Mouse (Mus musculus) heart, postnatal 0 days (tissue): ENCODE data around the gene Plch2. TPM values are rescaled to one million over a fixed set of nuclear protein-coding genes. Genes with fewer than 3 reads are reported as not detected.
A peak's percentile ranks its signal among the peaks of the same experiment; 100 is the strongest.

Experiments used
- ATAC-seq: fragments of 200-750 bp; cut with Nextera tagmentation; 2 replicates; pipeline ENCODE4 v1.8.0; 2017; ENCODE audit warnings: low read depth, moderate number of reproducible peaks, moderate library complexity; ENCODE audit not compliant: insufficient read depth
- DNase-seq: peaks from one replicate; pipeline ENCODE4 v3.0.0-alpha.2; 2016; ENCODE audit warnings: low spot score
- H3K27ac ChIP-seq: fragments of 300-500 bp; sonication (generic); 2 replicates; pipeline ENCODE4 v1.5.1; 2014; ENCODE audit warnings: low read depth, mild to moderate bottlenecking
- H3K27me3 ChIP-seq: fragments of 300-500 bp; sonication (generic); 2 replicates; pipeline ENCODE4 v1.6.1; 2014; ENCODE audit warnings: low read length, mixed read lengths; ENCODE audit not compliant: control insufficient read depth, insufficient read depth
- H3K36me3 ChIP-seq: fragments of 300-500 bp; sonication (generic); replicated peaks from 2 replicates; pipeline ENCODE4 v1.6.1; 2014; ENCODE audit warnings: low read length, mixed read lengths; ENCODE audit not compliant: control insufficient read depth, insufficient read depth
- H3K4me1 ChIP-seq: fragments of 300-500 bp; sonication (generic); 2 replicates; pipeline ENCODE4 v1.6.1; 2014; ENCODE audit warnings: antibody characterized with exemption; ENCODE audit not compliant: control insufficient read depth, insufficient read depth
- H3K4me2 ChIP-seq: fragments of 300-500 bp; sonication (generic); 2 replicates; pipeline ENCODE4 v1.6.1; 2014; ENCODE audit warnings: low read depth, mild to moderate bottlenecking, low read length, moderate library complexity
- H3K4me3 ChIP-seq: fragments of 300-500 bp; sonication (generic); 2 replicates; pipeline ENCODE4 v1.5.1; 2014; ENCODE audit warnings: low read depth, low read length
- H3K9ac ChIP-seq: fragments of 300-500 bp; sonication (generic); replicated peaks from 2 replicates; pipeline ENCODE4 v1.6.1; 2014; ENCODE audit warnings: low read depth, low read length, mixed read lengths
- H3K9me3 ChIP-seq: fragments of 300-500 bp; sonication (generic); replicated peaks from 2 replicates; pipeline ENCODE4 v1.6.1; 2016; ENCODE audit warnings: low read length; ENCODE audit not compliant: control insufficient read depth
- CTCF ChIP-seq: IDR thresholded peaks from 2 replicates; pipeline ENCODE4 v1.5.1; 2016; ENCODE audit warnings: antibody characterized with exemption, control low read depth, low read depth
- EP300 ChIP-seq: IDR thresholded peaks from 2 replicates; pipeline ENCODE4 v1.6.1; 2016; ENCODE audit warnings: antibody characterized with exemption, low read depth
- WGBS: fragments of 180-500 bp; shearing (Covaris S2); extraction: QIAGEN DNeasy Blood & Tissue Kit; methylation state at CpG from one replicate; pipeline ENCODE4 v1.1.7; 2014; 5-methylcytosine and 5-hydroxymethylcytosine counted together
- polyA plus RNA-seq: library from polyadenylated mRNA; unstranded; fragments of >200 nt; fragmentation: Nextera tagmentation; extraction: Ambion mirVana; gene quantifications from 2 replicates; pipeline ENCODE4 v1.2.1, GENCODE M21; 2015
- total RNA-seq: library from RNA; depleted of rRNA; stranded (reverse); fragments of >200 nt; gene quantifications from 2 replicates; pipeline ENCODE4 v1.2.3, GENCODE M21; 2014; ENCODE audit warnings: low replicate concordance

Plch2 gene
- total and polyA plus RNA-seq, 2 experiments from 2014 or later, result 0.05 to 0.15 TPM

- no peak overlapping the region; the same call in 1 of the 2 replicates for H3K9ac ChIP-seq
- ATAC-seq (no peak), DNase-seq (no peak)
- H3K4me1 ChIP-seq, result peaks cover 28% of the 10 kb centered on the region
- H3K4me3 ChIP-seq, result peak overlapping the region; percentile 46
- no peak overlapping the region for H3K27ac ChIP-seq
- H3K9me3 ChIP-seq, result no peaks in the 10 kb centered on the region
- H3K36me3 ChIP-seq, result no peaks in the 10 kb centered on the region
- H3K27me3 ChIP-seq, result peaks cover 65% of the 10 kb centered on the region
- H3K4me2 ChIP-seq, result peak overlapping the region; percentile 72
- TF ChIP-seq CTCF (no peak), EP300 (no peak)
- WGBS, result under 1% methylated on average over 41 of the region's 47 CpGs
These were observed 95.3 kb downstream of the Plch2 start for GRCm38 (mm10) chr4:154961226-154961738.

DNA sequence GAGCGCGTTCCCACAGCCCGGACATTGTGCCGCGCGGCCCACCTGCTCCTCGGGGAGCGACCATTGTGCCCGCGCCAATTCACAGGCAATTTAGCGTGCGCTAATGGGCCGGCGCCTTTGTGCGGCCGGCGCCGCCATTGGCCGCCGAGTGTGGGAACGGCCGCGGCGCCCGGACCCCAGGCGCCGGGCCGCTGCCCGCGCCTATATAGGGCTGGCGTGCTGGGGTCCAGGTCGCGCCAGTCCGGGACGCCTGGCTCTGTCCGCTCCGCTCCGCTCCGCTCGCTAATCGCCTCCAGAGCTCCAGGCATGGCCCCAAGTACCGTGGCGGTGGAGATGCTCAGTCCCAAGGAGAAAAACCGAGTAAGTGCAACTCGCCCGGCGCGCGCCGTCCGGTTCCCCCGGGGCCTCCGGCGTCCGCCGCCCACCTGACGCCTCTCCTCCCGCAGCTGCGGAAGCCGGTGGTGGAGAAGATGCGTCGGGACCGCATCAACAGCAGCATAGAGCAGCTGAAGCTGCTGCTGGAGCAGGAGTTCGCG is 95.8 kb downstream of the Plch2 start, which contains the start of gene Hes5:
Hes5 (plus strand) TSS at position 234 of the 536 bp plus-strand sequence.
- WGBS, result 0% methylated on average over 60 of the region's 65 CpGs
- DNase-seq (no peak), ATAC-seq (no peak)
- TF ChIP-seq CTCF (no peak), EP300 (no peak)
- no peak within 1 kb of the TSS for H3K27ac ChIP-seq
- H3K9me3 ChIP-seq, result no peaks in the 10 kb centered on the region
- H3K36me3 ChIP-seq, result no peaks in the 10 kb centered on the region
- no peak within 1 kb of the TSS; the same call in 1 of the 2 replicates for H3K9ac ChIP-seq
- H3K27me3 ChIP-seq, result peaks cover 71% of the 10 kb centered on the region
- peak within 1 kb of the TSS; percentile 46 for H3K4me3 ChIP-seq
- H3K4me2 ChIP-seq, result peak within 1 kb of the TSS; percentile 72
- peaks cover 23% of the 10 kb centered on the region for H3K4me1 ChIP-seq

DNA sequence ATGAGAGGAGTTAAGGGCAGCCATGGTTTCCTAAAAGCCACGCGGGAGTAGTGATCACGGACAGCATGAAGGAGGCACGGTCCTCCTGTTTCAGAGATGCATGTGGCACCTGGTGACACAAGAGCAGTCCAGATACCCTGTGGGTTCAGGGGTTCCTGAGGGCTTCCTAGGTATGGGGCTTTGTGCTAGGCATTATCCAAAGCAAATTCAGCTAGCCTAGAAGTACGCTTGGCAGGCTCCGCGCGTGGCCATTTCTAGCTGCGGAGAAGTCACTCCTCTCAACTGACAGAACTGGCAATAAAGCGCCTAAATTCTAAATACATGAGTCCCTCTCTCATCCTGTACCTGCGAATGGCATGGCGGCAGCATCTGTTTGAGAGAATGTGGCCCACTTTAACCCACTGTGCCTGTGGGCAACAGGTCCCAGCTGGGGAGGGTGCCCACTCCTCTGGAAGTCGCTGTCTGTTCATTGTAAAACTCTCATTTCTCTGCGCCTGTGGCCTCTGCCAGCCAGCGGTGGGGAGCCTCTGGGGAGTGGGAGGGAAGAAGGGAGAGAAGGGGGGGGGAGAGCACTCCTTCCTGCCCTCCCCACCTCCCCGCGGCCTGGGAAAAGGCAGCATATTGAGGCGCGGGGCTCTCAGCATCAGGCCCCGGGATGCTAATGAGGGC is 96.4 kb downstream of the Plch2 start:
- peaks cover 76% of the 10 kb centered on the region for H3K27me3 ChIP-seq
- peaks cover 17% of the 10 kb centered on the region for H3K4me1 ChIP-seq
- ATAC-seq (no peak), DNase-seq (no peak)
- peak overlapping the region; percentile 72 for H3K4me2 ChIP-seq
- peak overlapping the region; percentile 46 for H3K4me3 ChIP-seq
- H3K9ac ChIP-seq, result no peak overlapping the region
- no peaks in the 10 kb centered on the region for H3K36me3 ChIP-seq
- no peak overlapping the region for H3K27ac ChIP-seq
- WGBS, result 28% methylated on average over 20 of the region's 20 CpGs
- H3K9me3 ChIP-seq, result no peaks in the 10 kb centered on the region
- TF ChIP-seq CTCF, result no peak

- no peak overlapping the region for H3K4me3 ChIP-seq
- H3K9me3 ChIP-seq, result no peaks in the 10 kb centered on the region
- ATAC-seq (no peak), DNase-seq (no peak)
- H3K36me3 ChIP-seq, result no peaks in the 10 kb centered on the region
- H3K4me2 ChIP-seq, result no peak overlapping the region
- WGBS, result 15% methylated on average over 8 of the region's 8 CpGs
- H3K27ac ChIP-seq, result no peak overlapping the region
- H3K4me1 ChIP-seq, result peaks cover 14% of the 10 kb centered on the region
- H3K27me3 ChIP-seq, result peaks cover 91% of the 10 kb centered on the region
- no peak for TF ChIP-seq CTCF
- no peak for TF ChIP-seq EP300
- no peak overlapping the region for H3K9ac ChIP-seq
These were observed 98.0 kb downstream of the Plch2 start for GRCm38 (mm10) chr4:154958621-154959020.

DNA sequence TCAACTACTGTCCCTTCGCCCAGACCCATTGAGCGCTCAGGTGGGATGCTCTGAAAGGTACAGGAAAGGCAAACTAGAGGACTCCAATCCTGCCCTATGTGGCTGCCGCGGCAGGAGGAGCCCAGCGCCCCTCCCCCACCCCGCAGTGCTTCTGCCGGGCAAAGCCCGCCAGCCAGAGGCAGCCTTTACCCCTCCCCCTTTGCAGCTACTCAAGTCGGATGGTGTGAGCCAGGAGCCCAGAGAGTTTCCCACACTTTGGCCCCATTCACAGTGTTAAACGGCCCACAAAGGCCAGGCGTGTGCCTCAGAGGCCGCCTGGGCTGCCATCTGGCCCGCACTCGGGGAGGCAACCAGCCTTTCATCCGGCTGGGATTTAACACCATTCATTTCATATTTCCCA is 98.4 kb downstream of the Plch2 start:
- 0 out of 2 replicates have a peak overlapping the region, but pooled peaks have one; percentile 9 for H3K4me3 ChIP-seq
- ATAC-seq, result no peak; the same call in 1 of the 2 replicates

More for the DNA sequence above, 98.4 kb downstream of the Plch2 start:
- no peak for DNase-seq
- H3K36me3 ChIP-seq, result no peaks in the 10 kb centered on the region
- peak overlapping the region; percentile 30; the same call in 1 of the 2 replicates for H3K4me2 ChIP-seq
- TF ChIP-seq CTCF (no peak), EP300 (no peak)
- H3K27ac ChIP-seq, result no peak overlapping the region
- H3K9me3 ChIP-seq, result no peaks in the 10 kb centered on the region
- 3% methylated on average over 14 of the region's 15 CpGs for WGBS
- peaks cover 12% of the 10 kb centered on the region for H3K4me1 ChIP-seq
- no peak overlapping the region; the same call in 1 of the 2 replicates for H3K9ac ChIP-seq
- peaks cover 96% of the 10 kb centered on the region for H3K27me3 ChIP-seq
